Mouse (Mus musculus): ENCODE measurements at regions not wholly inside any gene's neighbourhood (a gene's known extent, or its start where the extent isn't known, plus 50 kb on each side); places are given as distances from the start of the nearest gene placed in this dataset.

- no peak for DNase-seq (ENCODE audit: low read depth)
- no peak for TF ChIP-seq POLR2A (IDR thresholded peaks at IDR 0.05; ENCODE audit: borderline replicate concordance, extremely low read depth, insufficient read depth, insufficient read length, poor library complexity, severe bottlenecking)
- TF ChIP-seq CTCF (IDR thresholded peaks at IDR 0.05; ENCODE audit: borderline replicate concordance, extremely low read depth, insufficient read depth, insufficient read length): no peak
Measured at GRCm38 (mm10) chrX:158311429-158311828, 268.3 kb upstream of the Cnksr2 start.

GRCm38 (mm10) chrX:158308554-158308953 is 265.5 kb upstream of the Cnksr2 start:
- TF ChIP-seq POLR2A (IDR thresholded peaks at IDR 0.05; ENCODE audit: borderline replicate concordance, extremely low read depth, insufficient read depth, insufficient read length, poor library complexity, severe bottlenecking) (no peak), CTCF (IDR thresholded peaks at IDR 0.05; ENCODE audit: borderline replicate concordance, extremely low read depth, insufficient read depth, insufficient read length) (no peak)
- DNase-seq (ENCODE audit: low read depth): peak; percentile 5
